Mouse (Mus musculus) hindlimb bud, embryonic 11.5 days (tissue): Measurements from ENCODE around the gene Slc25a21.

ENCODE experiments used
- DNase-seq: peaks from one replicate; pipeline ENCODE4 v3.0.0-alpha.2; 2012; ENCODE audit warnings: low read depth, low spot score; ENCODE audit errors: extremely low spot score

The Slc25a21 gene

DNA sequence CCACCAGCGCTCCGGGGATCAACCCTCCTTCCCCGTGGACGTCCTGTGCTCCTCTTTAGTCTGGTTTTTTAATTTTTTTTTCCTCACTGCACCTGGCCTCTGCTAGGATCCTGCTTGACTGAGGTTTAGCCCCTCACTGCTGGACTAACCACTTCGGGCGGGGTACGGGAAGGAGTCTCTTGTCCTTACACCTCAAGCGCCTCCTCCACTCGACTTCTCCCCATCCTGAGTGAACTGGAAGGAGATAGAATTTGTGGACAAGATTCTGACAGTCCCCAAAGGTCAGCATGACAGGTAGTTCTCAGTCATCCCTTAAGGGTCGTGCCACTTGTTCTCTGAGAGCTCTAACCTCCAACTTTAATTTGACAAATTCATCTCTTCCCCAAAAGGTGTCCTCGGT is 502.3 kb downstream of the Slc25a21 start:
- no peak for DNase-seq

DNA sequence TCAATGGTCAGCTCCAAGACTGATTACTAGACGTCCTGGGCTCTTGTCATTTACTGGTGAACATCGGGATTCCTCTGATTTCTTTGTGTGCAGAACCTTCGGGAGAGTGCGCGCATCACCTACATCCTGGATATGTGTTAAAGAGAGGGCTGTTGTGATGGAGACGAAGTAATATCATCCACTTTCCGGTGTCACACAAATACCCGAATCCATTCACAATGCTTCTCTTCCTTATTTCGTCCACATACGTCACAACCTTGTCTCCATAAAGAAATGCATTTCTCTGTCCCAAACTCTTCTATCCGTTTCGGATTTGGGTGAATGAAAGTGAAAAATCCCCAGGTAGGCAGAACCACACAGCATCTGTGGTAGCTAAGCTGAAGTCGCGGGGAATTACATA is 502.9 kb downstream of the Slc25a21 start:
- no peak for DNase-seq

DNA sequence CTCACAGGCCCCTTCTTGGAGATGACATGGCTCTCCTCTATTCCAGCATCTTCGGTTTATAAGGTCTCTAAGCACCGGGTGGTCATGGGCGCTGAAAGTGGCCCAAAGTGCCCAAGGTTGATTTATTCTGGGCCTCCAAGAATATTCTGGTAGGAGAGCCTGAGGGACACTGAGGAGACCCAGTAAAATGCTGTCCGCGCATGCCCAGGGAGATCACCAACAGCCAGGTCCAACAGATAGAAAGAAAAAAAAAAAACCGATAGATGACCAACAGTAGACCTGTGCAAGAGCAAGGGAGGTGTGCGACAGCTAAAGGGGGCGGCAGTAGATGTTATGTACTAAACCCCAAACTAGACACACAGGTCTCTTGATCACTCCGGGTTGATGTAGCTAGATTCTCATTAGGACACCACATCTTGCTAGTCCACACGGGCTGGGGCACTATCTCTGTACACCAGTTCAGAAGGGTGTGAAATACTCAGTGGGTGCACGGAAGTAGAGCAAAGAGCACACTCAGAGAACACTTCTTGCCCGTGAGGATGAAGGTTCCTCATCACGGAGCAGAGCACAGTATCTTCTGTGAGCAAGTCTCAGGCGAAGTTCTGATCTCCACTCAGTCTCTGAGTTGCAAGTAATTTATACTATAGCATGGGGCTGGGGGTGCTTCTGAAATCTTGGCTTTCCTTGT is 503.7 kb downstream of the Slc25a21 start:
- DNase-seq, result no peak

DNA sequence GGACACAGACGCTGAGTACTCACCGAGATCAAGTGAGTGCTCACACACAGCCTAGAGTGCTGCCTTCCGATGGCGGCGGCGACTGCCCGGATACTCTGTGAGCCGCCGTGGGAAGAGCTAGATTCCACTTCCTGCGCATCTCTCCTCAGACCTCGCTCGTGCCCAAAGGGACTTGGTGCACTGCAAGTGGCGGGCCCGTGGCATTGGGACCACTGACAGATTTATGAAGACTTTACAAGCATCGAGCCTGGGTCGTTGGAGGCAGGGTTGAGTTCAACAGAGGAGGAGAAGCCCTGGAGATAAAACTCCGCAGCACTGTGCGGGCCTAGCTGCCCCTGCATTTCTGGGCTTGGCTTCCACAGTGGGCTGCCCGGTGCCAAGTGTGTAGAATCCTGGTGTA is 504.7 kb downstream of the Slc25a21 start:
- DNase-seq, result no peak

DNA sequence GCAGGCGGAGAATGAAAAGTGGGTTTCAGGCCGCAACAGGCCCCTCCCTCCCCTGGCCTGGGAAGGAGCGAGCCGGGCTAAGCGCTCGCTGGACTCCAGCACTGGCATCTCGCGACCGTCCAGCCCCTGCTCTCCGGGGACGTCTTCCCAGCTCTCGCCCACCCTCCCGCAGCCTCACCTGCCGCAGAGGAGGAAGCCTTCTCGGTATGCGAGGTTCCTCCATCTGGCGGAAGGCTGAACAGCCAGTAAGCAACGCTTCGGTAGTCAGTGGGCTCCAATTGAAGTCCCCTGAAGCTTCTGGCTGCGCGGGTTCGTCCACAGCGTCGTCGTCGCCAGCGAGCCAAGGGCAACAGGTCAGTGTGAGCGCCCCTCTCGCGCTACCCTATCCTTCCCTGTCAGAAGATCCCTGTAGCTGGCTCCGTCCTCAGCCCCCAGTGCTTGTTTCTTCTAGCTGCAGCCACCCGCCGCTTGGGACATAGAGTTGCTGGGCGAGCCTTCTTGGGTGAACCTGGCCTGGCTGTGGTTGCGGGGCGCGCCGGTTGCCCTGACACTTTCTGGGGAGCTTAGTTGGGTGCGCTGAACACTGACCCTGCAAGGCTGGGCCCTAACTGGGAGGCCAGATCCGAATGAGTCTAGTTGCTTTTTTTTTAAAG is 505.7 kb downstream of the Slc25a21 start, which contains the start of gene Pax9:
Pax9 (plus strand) TSS at position 341 of the 653 bp plus-strand sequence.
- DNase-seq, result no peak

DNA sequence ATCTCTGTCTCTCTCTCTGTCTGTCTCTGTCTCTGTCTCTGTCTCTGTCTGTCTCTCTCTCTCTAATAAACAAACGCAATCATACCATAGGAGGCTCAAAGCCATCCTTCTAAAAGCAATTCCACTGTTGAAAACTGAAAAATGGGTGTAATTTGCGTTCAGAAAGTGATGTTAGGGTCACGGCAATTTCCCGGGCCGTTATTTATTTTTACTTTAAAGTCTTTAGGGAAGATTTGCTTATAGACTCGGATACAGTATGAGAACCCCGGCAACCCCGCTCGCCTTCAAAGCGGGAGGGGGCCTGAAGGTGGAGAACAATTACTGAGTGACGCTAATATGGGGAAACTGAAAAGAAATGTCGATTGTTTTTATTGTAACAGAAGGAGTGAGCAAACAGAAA is 506.3 kb downstream of the Slc25a21 start:
- no peak for DNase-seq

DNA sequence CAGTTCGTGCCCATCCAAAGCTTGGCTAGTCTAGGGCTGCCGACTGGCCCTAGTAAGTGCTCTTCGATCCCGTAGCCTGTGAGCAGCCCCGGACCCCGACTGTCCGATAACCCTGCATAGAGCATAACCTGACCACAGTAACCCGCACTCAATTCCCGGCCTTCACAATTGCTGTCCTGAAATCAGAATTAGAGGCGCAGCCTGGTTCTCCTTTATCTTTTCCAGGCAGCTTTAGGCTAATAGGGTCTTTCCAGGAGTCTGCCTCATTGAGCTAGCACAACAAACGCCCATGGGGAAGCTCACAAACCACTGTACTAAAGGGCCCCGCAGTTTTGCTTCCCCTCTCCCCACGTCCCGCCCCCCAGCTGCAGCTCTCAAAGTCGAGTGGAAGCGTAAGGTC is 506.9 kb downstream of the Slc25a21 start:
- no peak for DNase-seq

DNA sequence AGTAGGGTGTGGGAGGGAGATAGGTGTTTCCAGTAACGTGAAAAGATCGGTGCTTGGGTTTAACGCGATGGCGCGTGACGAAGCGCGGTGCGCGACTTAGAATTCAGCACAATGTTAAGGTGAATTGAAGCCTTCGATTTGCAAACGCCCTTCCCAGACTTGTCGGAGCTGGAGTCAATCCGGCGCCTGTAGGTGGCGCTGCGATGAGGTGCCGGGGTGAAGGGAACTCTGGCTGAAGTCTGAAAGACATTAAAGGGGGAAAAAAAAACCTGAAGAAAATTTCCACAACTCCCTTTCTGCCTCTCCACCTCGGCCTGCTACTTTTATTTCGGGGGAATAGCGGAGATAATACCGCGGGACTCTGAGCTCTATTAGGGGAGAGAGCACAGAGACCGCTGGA is 507.5 kb downstream of the Slc25a21 start:
- DNase-seq, result no peak

DNA sequence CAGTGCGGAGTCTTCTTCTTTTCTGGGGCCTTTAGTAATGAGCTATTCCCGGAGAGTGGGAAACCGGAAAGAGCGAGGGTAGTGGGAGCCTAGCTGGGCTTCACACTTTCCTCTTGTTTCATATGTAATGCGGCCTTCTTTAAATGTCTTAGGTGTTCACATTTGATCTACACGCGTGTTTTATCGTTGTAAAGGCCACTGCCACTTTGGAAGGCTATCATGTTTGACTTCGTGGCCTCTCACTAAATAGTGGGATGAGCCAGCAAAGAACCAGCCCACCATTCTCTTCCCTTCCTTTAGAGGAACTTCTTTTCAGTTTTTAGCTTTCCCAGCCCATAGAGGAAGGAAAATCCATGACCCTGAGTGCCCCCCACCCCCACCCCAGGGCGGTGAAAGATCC is 507.9 kb downstream of the Slc25a21 start:
- no peak for DNase-seq

DNA sequence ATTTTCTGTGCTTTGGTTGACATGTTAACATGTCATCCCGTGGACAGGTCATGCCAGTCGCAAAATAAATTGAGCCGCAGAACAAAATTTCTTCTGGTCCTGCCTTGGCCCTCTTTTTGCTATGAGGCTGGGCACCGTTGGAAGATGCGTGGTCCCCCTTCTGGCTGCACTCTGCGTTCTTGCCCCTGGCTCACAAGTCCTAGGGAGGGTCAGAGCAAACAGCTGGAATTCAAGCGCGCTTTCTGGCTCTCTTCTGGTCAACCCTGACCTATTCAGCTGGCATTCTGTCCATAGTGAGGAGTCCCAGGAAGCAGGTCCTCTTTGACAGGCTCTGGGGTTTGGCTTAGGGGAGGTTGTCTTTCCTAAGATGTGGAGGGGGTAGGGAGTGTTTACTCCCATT is 508.4 kb downstream of the Slc25a21 start:
- DNase-seq, result no peak

DNA sequence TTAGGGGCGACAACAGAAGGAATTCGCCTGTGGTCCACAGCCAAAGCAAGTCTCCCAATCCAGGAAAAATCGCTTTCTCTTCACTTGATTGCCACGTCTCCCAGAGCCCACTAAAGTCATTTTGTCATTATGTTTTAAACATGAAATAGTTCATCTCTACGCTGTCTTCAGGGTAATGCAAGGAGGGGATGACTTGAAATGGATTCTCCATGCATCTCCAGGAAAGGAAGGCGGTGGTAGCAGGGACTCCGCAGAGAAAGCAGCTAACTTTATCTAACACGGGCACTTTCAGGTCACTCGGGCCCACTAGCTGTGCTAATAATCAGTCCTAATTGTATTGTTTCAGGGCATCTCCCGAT is 508.8 kb downstream of the Slc25a21 start:
- DNase-seq, result no peak

DNA sequence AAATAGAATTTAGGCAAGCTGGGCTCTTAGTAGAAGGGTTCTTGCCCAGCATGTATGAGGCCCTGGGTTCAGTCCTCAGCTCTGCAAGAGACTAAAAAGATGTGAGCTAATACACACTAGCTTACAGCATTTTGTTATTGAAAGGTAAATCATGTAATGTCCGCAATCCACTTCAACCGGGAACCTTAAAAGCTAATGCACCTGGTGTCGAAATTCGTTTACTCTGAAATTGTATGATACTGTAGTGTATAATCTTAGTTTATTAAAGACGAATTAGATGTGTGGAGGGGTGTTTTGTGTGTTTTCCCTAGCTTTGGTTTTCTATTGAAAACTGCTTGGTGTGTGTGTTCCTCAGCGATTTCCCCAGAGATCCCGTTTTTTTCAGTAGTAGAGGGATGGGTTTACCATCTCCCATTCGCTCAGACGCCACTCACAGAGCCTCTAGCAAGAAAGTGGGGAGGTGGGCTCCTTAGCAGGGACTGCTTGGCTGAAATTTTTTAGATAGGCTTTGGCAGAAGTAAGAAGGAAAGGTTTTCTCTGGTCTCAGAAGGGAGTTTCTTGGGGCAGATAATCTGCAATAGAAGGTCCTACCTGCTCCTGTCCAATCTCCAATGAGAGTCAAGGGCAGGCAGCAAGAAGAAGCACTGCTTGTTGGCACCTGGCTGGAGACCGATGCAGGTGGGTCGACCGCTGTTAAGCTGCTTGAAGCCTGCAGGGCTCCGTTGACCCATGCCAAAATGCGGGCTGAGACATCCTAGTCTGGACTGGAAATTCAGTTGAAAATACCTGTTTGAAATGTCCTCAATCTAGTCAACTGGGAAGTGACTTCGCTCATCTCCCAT is 509.4 kb downstream of the Slc25a21 start:
- DNase-seq, result no peak

DNA sequence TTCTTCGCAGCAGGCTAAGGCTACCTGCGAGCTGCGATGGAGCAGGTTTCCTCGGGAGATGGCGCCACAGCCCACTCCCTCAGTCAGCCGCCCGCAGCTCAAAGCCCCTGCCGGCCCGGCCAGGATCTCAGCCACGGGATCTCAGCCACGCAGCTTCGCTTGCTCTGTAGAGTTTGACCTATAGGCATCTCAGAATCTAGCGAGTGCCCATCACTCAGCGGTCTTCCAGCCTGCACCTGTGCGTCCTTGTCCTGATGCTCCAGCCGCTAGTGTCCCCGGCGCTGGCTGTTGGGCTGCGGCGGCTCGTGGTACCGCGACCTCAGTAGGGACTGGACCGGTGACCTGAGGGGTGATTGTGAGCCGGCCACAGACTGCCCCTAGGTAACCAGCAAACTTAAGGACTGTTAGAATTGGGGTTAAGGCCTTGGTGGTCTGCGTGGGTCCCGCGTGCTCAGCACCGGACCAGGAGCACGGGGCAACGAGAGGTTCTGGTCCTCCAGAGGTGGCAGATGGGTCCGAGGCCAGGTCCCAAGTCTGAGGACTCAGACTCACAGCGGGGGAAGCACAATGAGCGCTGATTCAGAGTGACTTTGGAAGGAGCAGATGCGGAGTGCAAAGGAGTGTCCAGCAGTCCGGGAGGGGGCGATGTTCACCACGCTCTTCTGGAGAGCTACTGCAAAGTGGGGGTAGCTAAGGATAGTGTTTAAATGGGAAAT is 516.0 kb downstream of the Slc25a21 start:
- no peak for DNase-seq

DNA sequence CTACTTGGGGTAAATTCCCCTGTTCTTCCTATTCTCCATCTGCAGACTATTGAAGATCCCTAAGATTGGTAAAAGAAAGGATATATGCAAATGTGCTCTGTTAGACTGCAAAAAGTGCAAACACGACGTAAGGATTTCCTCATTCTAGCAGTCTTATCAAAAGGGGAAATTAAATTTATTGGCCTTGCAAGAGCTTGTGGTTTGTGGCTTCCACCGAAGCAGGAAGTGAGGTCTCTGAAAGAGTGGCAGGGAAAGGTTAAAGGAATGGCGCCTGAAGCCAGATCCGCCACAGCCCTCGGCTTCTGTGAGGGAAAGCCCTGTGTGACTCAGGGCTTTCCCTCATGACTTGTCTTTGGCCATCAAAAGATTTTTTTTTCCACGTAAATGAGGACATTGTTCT is 519.7 kb downstream of the Slc25a21 start:
- DNase-seq, result no peak

DNA sequence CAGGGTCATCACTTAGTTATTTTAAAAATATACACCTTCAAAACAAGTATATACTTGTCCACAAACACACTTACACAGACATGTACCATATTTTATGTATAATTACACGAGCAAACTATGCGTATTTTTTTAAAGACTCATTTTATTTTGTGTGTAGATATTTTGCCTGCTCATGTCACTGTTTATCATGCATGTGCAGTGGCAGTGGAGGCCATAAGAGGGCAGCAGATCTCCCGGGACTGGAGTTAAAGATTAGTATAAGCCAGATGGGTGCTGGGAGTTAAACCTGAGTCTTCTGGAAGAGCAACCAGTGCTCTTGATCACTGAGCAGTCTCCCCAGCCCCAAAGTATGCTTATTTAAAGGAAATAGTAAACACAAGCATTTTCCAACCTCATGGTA is 522.5 kb downstream of the Slc25a21 start:
- DNase-seq, result no peak

DNA sequence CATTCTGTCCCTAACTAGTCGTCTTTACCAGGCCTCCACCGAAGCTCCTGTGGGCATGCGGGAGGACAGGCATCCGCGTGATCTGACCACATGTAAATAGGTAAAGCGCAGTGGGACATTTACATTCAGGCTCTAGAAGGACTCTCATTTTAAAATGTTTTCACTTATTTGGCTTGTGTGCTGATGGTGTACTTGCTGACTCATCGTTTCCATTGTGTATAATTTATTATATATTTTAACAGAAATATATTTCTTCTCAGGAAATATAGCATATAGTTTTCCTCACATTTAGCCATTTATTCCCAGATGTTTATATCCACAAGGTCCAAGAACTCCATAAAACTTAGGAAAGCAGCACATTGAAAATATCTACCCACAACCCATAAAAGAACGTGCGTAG is 526.5 kb downstream of the Slc25a21 start:
- DNase-seq, result no peak

DNA sequence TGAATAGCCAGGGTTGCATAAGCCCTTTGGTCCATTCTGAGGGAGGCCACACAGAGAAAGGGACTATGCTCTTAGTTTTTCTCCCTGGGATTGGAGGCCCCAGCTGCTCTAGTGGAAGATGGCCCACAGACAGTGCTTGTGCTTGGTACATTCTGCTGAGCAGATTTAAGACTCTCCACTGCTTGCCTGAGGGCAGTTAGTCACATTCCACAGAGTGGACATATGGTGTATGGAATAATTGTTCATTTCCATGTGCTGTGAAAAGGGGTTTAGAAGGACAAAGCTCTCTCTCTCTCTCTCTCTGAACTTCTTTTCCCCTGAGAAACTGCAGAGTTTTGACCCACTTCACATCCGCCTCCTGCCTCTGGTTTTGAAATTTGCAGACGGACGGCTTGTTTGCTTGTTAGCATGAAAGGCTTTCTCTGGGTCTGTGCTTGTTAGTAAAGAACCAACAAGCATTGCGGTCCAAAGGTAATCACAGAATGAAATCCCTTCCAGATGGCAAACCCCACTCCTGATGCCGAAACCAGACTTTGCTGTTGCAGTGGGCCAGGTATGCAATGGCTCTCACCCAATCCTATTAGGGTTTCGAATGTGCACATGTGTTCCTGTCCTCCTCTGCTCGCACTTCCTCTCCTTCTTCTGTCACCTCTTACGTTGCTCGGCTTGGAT is 527.7 kb downstream of the Slc25a21 start:
- no peak for DNase-seq
